Mouse (Mus musculus): Measurements from ENCODE around the gene Adamts3.

- no peak for TF ChIP-seq JUND (IDR thresholded peaks at IDR 0.05; ENCODE audit: low read depth, low read length)
- no peak for TF ChIP-seq CTCF (IDR thresholded peaks at IDR 0.05 in 2 of 3, conservative IDR thresholded peaks at IDR 0.05 in 1 of 3; ENCODE audit: control insufficient read depth in 1 of 3, insufficient read depth in 1 of 3, low read depth in 2 of 3, low read length in 3 of 3, poor library complexity in 1 of 3, severe bottlenecking in 1 of 3)
- TF ChIP-seq POLR2A (IDR thresholded peaks at IDR 0.05; ENCODE audit: control insufficient read depth in 1 of 2, insufficient read depth in 1 of 2, low read depth in 1 of 2, low read length in 2 of 2, poor library complexity in 1 of 2): no peak
- no peak for TF ChIP-seq RCOR1 (IDR thresholded peaks at IDR 0.05; ENCODE audit: low read depth, low read length)
- TF ChIP-seq GATA1 (IDR thresholded peaks at IDR 0.05; ENCODE audit: low read depth, low read length): no peak
- no peak for TF ChIP-seq ZKSCAN1 (IDR thresholded peaks at IDR 0.05; ENCODE audit: low read depth, low read length)
- TF ChIP-seq HCFC1 (IDR thresholded peaks at IDR 0.05; ENCODE audit: low read depth, low read length): no peak
- no peak for TF ChIP-seq MAX (IDR thresholded peaks at IDR 0.05; ENCODE audit: low read length)
- TF ChIP-seq POLR2AphosphoS2 (IDR thresholded peaks at IDR 0.05; ENCODE audit: low read length): no peak
- no peak for TF ChIP-seq EP300 (IDR thresholded peaks at IDR 0.05; ENCODE audit: low read depth in 1 of 2, low read length in 2 of 2)
- no peak for TF ChIP-seq ETS1 (IDR thresholded peaks at IDR 0.05; ENCODE audit: low read depth, low read length)
- no peak for TF ChIP-seq MAFK (IDR thresholded peaks at IDR 0.05; ENCODE audit: borderline replicate concordance, low read depth, low read length)
- TF ChIP-seq MXI1 (IDR thresholded peaks at IDR 0.05; ENCODE audit: low read depth, low read length): no peak
These were observed 48.4 kb upstream of the Adamts3 start for GRCm38 (mm10) chr5:89931511-89931910.

Measured in MEL (cell line).